Mouse (Mus musculus): ENCODE results near the gene Med1. TPM values are rescaled to one million over a fixed set of nuclear protein-coding genes. Genes with fewer than 3 reads are reported as not detected.

Med1 gene
- polyA plus RNA-seq, 1 experiment, result 29.0 TPM

- H3K27ac ChIP-seq (ENCODE audit: control insufficient read depth, insufficient read depth, low read length), result no peak overlapping the region
- DNase-seq, result no peak
- 92% methylated on average over 4 of the region's 4 CpGs for WGBS
These were observed 58.1 kb downstream of the Med1 start for GRCm38 (mm10) chr11:98134951-98135350.

GRCm38 (mm10) chr11:98123424-98123823, 69.7 kb downstream of the Med1 start:
- no peak for DNase-seq
- H3K27ac ChIP-seq (ENCODE audit: control insufficient read depth, insufficient read depth, low read length), result no peak overlapping the region
- no peaks in the 10 kb centered on the region for H3K27me3 ChIP-seq (ENCODE audit: control insufficient read depth, insufficient read depth, low read length)
- H3K4me1 ChIP-seq (replicated peaks; ENCODE audit: control insufficient read depth, insufficient read depth, low read length), result no peaks in the 10 kb centered on the region
- no peak overlapping the region for H3K4me3 ChIP-seq (ENCODE audit: control insufficient read depth, insufficient read depth, low read length)
- 0 out of 2 replicates have a peak, but pooled peaks cover 4% of the 10 kb centered on the region for H3K36me3 ChIP-seq (ENCODE audit: control insufficient read depth, insufficient read depth, low read length)
- TF ChIP-seq POLR2A (IDR thresholded peaks at IDR 0.05; ENCODE audit: control insufficient read depth, extremely low read depth, insufficient read depth, low read length, poor library complexity) (no peak), CTCF (IDR thresholded peaks at IDR 0.05; ENCODE audit: borderline replicate concordance, control insufficient read depth, extremely low read depth, insufficient read depth, low read length, poor library complexity) (no peak)
- WGBS, result 96% methylated on average over 5 of the region's 5 CpGs

More at GRCm38 (mm10) chr11:98134951-98135350, 58.1 kb downstream of the Med1 start:
- Histone ChIP-seq H3K27me3 (ENCODE audit: control insufficient read depth, insufficient read depth, low read length) (no peaks in the 10 kb centered on the region), H3K4me3 (ENCODE audit: control insufficient read depth, insufficient read depth, low read length) (no peak overlapping the region), H3K4me1 (replicated peaks; ENCODE audit: control insufficient read depth, insufficient read depth, low read length) (no peaks in the 10 kb centered on the region), H3K36me3 (ENCODE audit: control insufficient read depth, insufficient read depth, low read length) (no peaks in the 10 kb centered on the region)
- TF ChIP-seq CTCF (IDR thresholded peaks at IDR 0.05; ENCODE audit: borderline replicate concordance, control insufficient read depth, extremely low read depth, insufficient read depth, low read length, poor library complexity) (no peak), POLR2A (IDR thresholded peaks at IDR 0.05; ENCODE audit: control insufficient read depth, extremely low read depth, insufficient read depth, low read length, poor library complexity) (no peak)

DNA sequence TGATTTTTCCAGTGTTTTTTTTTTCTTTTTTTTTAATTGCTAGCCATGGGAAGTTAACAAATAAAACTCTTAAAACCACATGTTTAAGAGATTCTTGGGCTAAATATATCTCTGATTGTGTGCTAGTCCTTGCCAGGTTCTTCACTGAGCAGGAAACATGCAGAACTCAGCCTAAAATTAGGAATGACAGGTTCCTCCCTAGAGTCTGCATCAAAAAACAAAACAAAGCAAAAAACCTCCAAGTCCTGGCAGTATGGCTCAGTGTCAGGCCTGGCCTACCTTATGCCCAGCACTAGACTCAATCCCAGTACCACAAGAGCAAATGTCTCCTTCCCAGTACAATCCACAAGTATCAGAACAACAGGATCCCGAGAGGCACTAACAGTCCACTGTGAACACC, 78.7 kb downstream of the Med1 start:
- no peaks in the 10 kb centered on the region for H3K4me1 ChIP-seq (replicated peaks; ENCODE audit: control insufficient read depth, insufficient read depth, low read length)
- H3K4me3 ChIP-seq (ENCODE audit: control insufficient read depth, insufficient read depth, low read length), result no peak overlapping the region
- no peak for TF ChIP-seq POLR2A (IDR thresholded peaks at IDR 0.05; ENCODE audit: control insufficient read depth, extremely low read depth, insufficient read depth, low read length, poor library complexity)
- TF ChIP-seq CTCF (IDR thresholded peaks at IDR 0.05; ENCODE audit: borderline replicate concordance, control insufficient read depth, extremely low read depth, insufficient read depth, low read length, poor library complexity), result no peak
- DNase-seq, result no peak
- H3K36me3 ChIP-seq (ENCODE audit: control insufficient read depth, insufficient read depth, low read length), result peaks cover 26% of the 10 kb centered on the region
- no peak overlapping the region for H3K27ac ChIP-seq (ENCODE audit: control insufficient read depth, insufficient read depth, low read length)
- WGBS, result 97% methylated on average over 1 of the region's 1 CpGs
- H3K27me3 ChIP-seq (ENCODE audit: control insufficient read depth, insufficient read depth, low read length), result no peaks in the 10 kb centered on the region

DNA sequence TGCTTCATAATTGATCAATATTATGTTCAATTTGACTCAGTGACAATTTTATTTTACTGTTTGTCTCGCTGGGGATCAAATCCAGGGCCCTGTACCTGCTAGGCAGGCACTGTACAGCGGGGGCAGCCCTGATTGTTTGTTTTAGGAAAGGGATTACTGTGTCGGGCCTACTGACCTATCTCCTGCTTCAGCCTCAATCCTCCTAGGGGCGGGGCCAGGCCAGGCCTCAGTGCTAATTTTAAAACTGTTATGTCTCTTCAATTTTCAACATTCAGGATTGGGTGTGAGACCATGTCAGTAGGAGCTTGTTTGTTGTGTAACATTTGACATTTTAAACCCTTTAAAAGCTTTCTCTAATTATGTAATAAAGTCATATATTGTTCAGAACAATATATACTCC, 79.6 kb downstream of the Med1 start:
- H3K27me3 ChIP-seq (ENCODE audit: control insufficient read depth, insufficient read depth, low read length), result no peaks in the 10 kb centered on the region
- no peak for TF ChIP-seq CTCF (IDR thresholded peaks at IDR 0.05; ENCODE audit: borderline replicate concordance, control insufficient read depth, extremely low read depth, insufficient read depth, low read length, poor library complexity)
- TF ChIP-seq POLR2A (IDR thresholded peaks at IDR 0.05; ENCODE audit: control insufficient read depth, extremely low read depth, insufficient read depth, low read length, poor library complexity), result no peak
- peaks cover 34% of the 10 kb centered on the region for H3K36me3 ChIP-seq (ENCODE audit: control insufficient read depth, insufficient read depth, low read length)
- WGBS, result 93% methylated on average over 4 of the region's 4 CpGs
- no peak overlapping the region for H3K4me3 ChIP-seq (ENCODE audit: control insufficient read depth, insufficient read depth, low read length)
- H3K4me1 ChIP-seq (replicated peaks; ENCODE audit: control insufficient read depth, insufficient read depth, low read length), result no peaks in the 10 kb centered on the region
- H3K27ac ChIP-seq (ENCODE audit: control insufficient read depth, insufficient read depth, low read length), result no peak overlapping the region
- no peak for DNase-seq

DNA sequence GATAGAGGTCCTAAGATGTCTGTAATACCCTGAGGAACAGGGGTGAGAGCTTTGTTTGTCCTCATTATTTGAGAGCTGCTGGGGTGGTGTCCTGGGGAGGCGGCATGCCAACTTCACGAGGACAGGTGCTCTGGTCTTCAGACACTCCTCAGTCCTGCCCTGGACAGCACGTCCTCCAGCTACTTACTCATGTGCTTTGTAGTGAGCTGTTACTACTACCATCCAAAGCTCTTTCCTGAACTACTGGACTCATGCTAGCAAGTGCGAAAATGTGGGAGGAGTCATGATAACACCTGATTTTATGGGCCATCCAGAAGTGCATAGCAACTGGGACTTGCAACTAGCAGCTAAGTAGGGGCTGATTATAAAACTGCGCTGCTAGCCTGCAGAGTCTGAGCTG, 83.4 kb downstream of the Med1 start:
- H3K27me3 ChIP-seq (ENCODE audit: control insufficient read depth, insufficient read depth, low read length), result no peaks in the 10 kb centered on the region
- DNase-seq, result no peak
- H3K36me3 ChIP-seq (ENCODE audit: control insufficient read depth, insufficient read depth, low read length), result peaks cover 63% of the 10 kb centered on the region
- TF ChIP-seq CTCF (IDR thresholded peaks at IDR 0.05; ENCODE audit: borderline replicate concordance, control insufficient read depth, extremely low read depth, insufficient read depth, low read length, poor library complexity) (no peak), POLR2A (IDR thresholded peaks at IDR 0.05; ENCODE audit: control insufficient read depth, extremely low read depth, insufficient read depth, low read length, poor library complexity) (no peak)
- H3K4me1 ChIP-seq (replicated peaks; ENCODE audit: control insufficient read depth, insufficient read depth, low read length), result no peaks in the 10 kb centered on the region
- 95% methylated on average over 5 of the region's 5 CpGs for WGBS
- H3K4me3 ChIP-seq (ENCODE audit: control insufficient read depth, insufficient read depth, low read length), result no peak overlapping the region
- no peak overlapping the region for H3K27ac ChIP-seq (ENCODE audit: control insufficient read depth, insufficient read depth, low read length)

Other genes starting within 250 kb of the Med1 start
- gene Plxdc1, start 206.8 kb downstream of the Med1 start, polyA plus RNA-seq (2012; rRNA removed), result 77.5 and 94.1 TPM in 2 replicates
- 181 and 217 TPM in 2 replicates for gene Arl5c, start 197.1 kb downstream of the Med1 start, polyA plus RNA-seq (2012; rRNA removed)
- gene Cacnb1, start 170.3 kb downstream of the Med1 start, polyA plus RNA-seq (2012; rRNA removed), result 27.1 and 32.9 TPM in 2 replicates
- gene Rpl19, start 166.6 kb downstream of the Med1 start, polyA plus RNA-seq (2012; rRNA removed), result 1,012 and 1,033 TPM in 2 replicates
- 0.50 and 0.55 TPM in 2 replicates for gene Stac2, start 139.8 kb downstream of the Med1 start, polyA plus RNA-seq (2012; rRNA removed)
- gene Fbxl20, start 42.9 kb downstream of the Med1 start, polyA plus RNA-seq (2012; rRNA removed), result 37.8 and 40.3 TPM in 2 replicates
- 27.0 and 30.4 TPM in 2 replicates for gene Cdk12, start 9.8 kb upstream of the Med1 start, polyA plus RNA-seq (2012; rRNA removed)
- gene Neurod2, start 136.4 kb upstream of the Med1 start, polyA plus RNA-seq (2012; rRNA removed), result 0.12 and 0.22 TPM in 2 replicates
- 5.9 and 11.5 TPM in 2 replicates for gene Ppp1r1b, start 155.1 kb upstream of the Med1 start, polyA plus RNA-seq (2012; rRNA removed)
- 260 and 271 TPM in 2 replicates for gene Stard3, start 165.1 kb upstream of the Med1 start, polyA plus RNA-seq (2012; rRNA removed)
- 9.9 and 83.8 TPM in 2 replicates for gene Tcap, start 190.5 kb upstream of the Med1 start, polyA plus RNA-seq (2012; rRNA removed)
- 0.77 and 1.3 TPM in 2 replicates for gene Pnmt, start 193.2 kb upstream of the Med1 start, polyA plus RNA-seq (2012; rRNA removed)
- gene Pgap3, start 207.2 kb upstream of the Med1 start, polyA plus RNA-seq (2012; rRNA removed), result 51.8 and 52.5 TPM in 2 replicates
- gene Erbb2, start 219.2 kb upstream of the Med1 start, polyA plus RNA-seq (2012; rRNA removed), result 6.0 and 6.6 TPM in 2 replicates
- 70.5 and 96.7 TPM in 2 replicates for gene Mien1, start 245.7 kb upstream of the Med1 start, polyA plus RNA-seq (2012; rRNA removed)